Mouse (Mus musculus): ENCODE results near the gene Taok3.

The Taok3 gene

GRCm38 (mm10) chr5:117119777-117120488 is at the start of gene Taok3:
Taok3 (plus strand) TSS chr5:117120129.
- DNase-seq, result peak; percentile 99 to 100

GRCm38 (mm10) chr5:117087718-117088117 is 32.2 kb upstream of the Taok3 start:
- DNase-seq, result peak; percentile 35 to 52

- no peak for DNase-seq
Observed at GRCm38 (mm10) chr5:117089147-117089546, 30.8 kb upstream of the Taok3 start.

GRCm38 (mm10) chr5:117089786-117090185 is 30.1 kb upstream of the Taok3 start:
- no peak for DNase-seq

GRCm38 (mm10) chr5:117094431-117094830 is 25.5 kb upstream of the Taok3 start:
- peak; percentile 77 to 79 for DNase-seq

- DNase-seq, result peak; percentile 74 to 75
Observed at GRCm38 (mm10) chr5:117096716-117097115, 23.2 kb upstream of the Taok3 start.

- no peak for DNase-seq
Observed at GRCm38 (mm10) chr5:117099008-117099407, 20.9 kb upstream of the Taok3 start.

- DNase-seq, result no peak
Observed at GRCm38 (mm10) chr5:117099742-117100141, 20.2 kb upstream of the Taok3 start.

GRCm38 (mm10) chr5:117103194-117103929 is 16.6 kb upstream of the Taok3 start:
- peak; percentile 74 to 78 for DNase-seq

GRCm38 (mm10) chr5:117104329-117104728 is 15.6 kb upstream of the Taok3 start:
- no peak for DNase-seq

- DNase-seq, result peak; percentile 47 to 63
Observed at GRCm38 (mm10) chr5:117105761-117106160, 14.2 kb upstream of the Taok3 start.

- DNase-seq, result no peak
Observed at GRCm38 (mm10) chr5:117108292-117108691, 11.6 kb upstream of the Taok3 start.

GRCm38 (mm10) chr5:117108731-117109130 is 11.2 kb upstream of the Taok3 start:
- DNase-seq, result no peak

GRCm38 (mm10) chr5:117109522-117109921 is 10.4 kb upstream of the Taok3 start:
- DNase-seq, result peak; percentile 42 to 52

GRCm38 (mm10) chr5:117111064-117111773 is 8.7 kb upstream of the Taok3 start:
- DNase-seq, result no peak

GRCm38 (mm10) chr5:117111774-117112112 is 8.2 kb upstream of the Taok3 start:
- DNase-seq, result no peak

GRCm38 (mm10) chr5:117113330-117113729 is 6.6 kb upstream of the Taok3 start:
- DNase-seq, result peak; percentile 61 to 81

- DNase-seq, result peak; percentile 42 to 65
Observed at GRCm38 (mm10) chr5:117114581-117115192, 5.2 kb upstream of the Taok3 start.

GRCm38 (mm10) chr5:117115193-117115767 is 4.6 kb upstream of the Taok3 start:
- DNase-seq, result peak; percentile 57 to 72

- DNase-seq, result peak; percentile 98 to 100
Observed at GRCm38 (mm10) chr5:117115836-117116366, 4.0 kb upstream of the Taok3 start, which contains the start of gene Suds3. Suds3 (minus strand) TSS chr5:117116113.

- DNase-seq, result no peak
Observed at GRCm38 (mm10) chr5:117116660-117117059, 3.3 kb upstream of the Taok3 start.

- no peak for DNase-seq
Observed at GRCm38 (mm10) chr5:117117241-117117640, 2.7 kb upstream of the Taok3 start.

Data from cerebellum, postnatal 10 days (tissue).